Mouse (Mus musculus) lung, postnatal 0 days (tissue): ENCODE measurements around the gene Ndp.

Experiments
- CTCF ChIP-seq: IDR thresholded peaks from 2 replicates; pipeline ENCODE4 v1.5.1; 2016; ENCODE audit warnings: antibody characterized with exemption, mild to moderate bottlenecking
- EP300 ChIP-seq: IDR thresholded peaks from 2 replicates; pipeline ENCODE4 v1.6.1; 2016; ENCODE audit warnings: antibody characterized with exemption, mild to moderate bottlenecking, control low read depth

GRCm38 (mm10) chrX:16841443-16841842 lies 70.1 kb downstream of the Ndp start:
- TF ChIP-seq CTCF (no peak), EP300 (no peak)
